Mouse (Mus musculus): ENCODE results near the gene Slc25a3. TPM values are rescaled to one million over a fixed set of nuclear protein-coding genes. Genes with fewer than 3 reads are reported as not detected.

Slc25a3 gene
- polyA plus RNA-seq, 1 experiment from 2014 or later = 1,178 TPM

- no peaks in the 10 kb centered on the region for H3K27me3 ChIP-seq (replicated peaks; ENCODE audit: control insufficient read depth, insufficient read depth, low read length)
- no peak overlapping the region for H3K4me3 ChIP-seq (ENCODE audit: low read depth, low read length)
- peaks cover 52% of the 10 kb centered on the region for H3K36me3 ChIP-seq (ENCODE audit: control insufficient read depth, insufficient read depth)
- no peaks in the 10 kb centered on the region for H3K9me3 ChIP-seq (ENCODE audit: control insufficient read depth)
- H3K27ac ChIP-seq (ENCODE audit: low read depth, low read length) = peak overlapping the region; percentile 79
- 0 out of 2 replicates have a peak, but pooled peaks cover 8% of the 10 kb centered on the region for H3K4me1 ChIP-seq (replicated peaks; ENCODE audit: control insufficient read depth, insufficient read depth, low read length)
- peak; percentile 77 for ATAC-seq
- no peak for TF ChIP-seq CTCF (IDR thresholded peaks at IDR 0.05; ENCODE audit: low read depth)
- 49% methylated on average over 11 of the region's 11 CpGs for WGBS
- no peak overlapping the region for H3K9ac ChIP-seq (ENCODE audit: low read depth, low read length)
- no peak overlapping the region for H3K4me2 ChIP-seq (replicated peaks; ENCODE audit: low read depth)
Measured at GRCm38 (mm10) chr10:91162077-91162476, 38.2 kb upstream of the Slc25a3 start.

- no peak overlapping the region for H3K4me2 ChIP-seq (replicated peaks; ENCODE audit: low read depth)
- H3K9me3 ChIP-seq (ENCODE audit: control insufficient read depth) = no peaks in the 10 kb centered on the region
- no peaks in the 10 kb centered on the region for H3K27me3 ChIP-seq (replicated peaks; ENCODE audit: control insufficient read depth, insufficient read depth, low read length)
- ATAC-seq = 0 out of 2 replicates have a peak, but pooled peaks have one; percentile 14
- H3K27ac ChIP-seq (ENCODE audit: low read depth, low read length) = peak overlapping the region; percentile 71
- no peak overlapping the region for H3K9ac ChIP-seq (ENCODE audit: low read depth, low read length)
- WGBS = 70% methylated on average over 5 of the region's 5 CpGs
- no peak overlapping the region for H3K4me3 ChIP-seq (ENCODE audit: low read depth, low read length)
- H3K36me3 ChIP-seq (ENCODE audit: control insufficient read depth, insufficient read depth) = peaks cover 56% of the 10 kb centered on the region
- TF ChIP-seq CTCF (IDR thresholded peaks at IDR 0.05; ENCODE audit: low read depth) = no peak
- 0 out of 2 replicates have a peak, but pooled peaks cover 8% of the 10 kb centered on the region for H3K4me1 ChIP-seq (replicated peaks; ENCODE audit: control insufficient read depth, insufficient read depth, low read length)
Measured at GRCm38 (mm10) chr10:91161006-91161405, 37.1 kb upstream of the Slc25a3 start.

- ATAC-seq = peak; percentile 71
- peak overlapping the region; percentile 90 for H3K27ac ChIP-seq (ENCODE audit: low read depth, low read length)
- 0 out of 2 replicates have a peak, but pooled peaks cover 8% of the 10 kb centered on the region for H3K4me1 ChIP-seq (replicated peaks; ENCODE audit: control insufficient read depth, insufficient read depth, low read length)
- no peak overlapping the region for H3K4me2 ChIP-seq (replicated peaks; ENCODE audit: low read depth)
- no peaks in the 10 kb centered on the region for H3K27me3 ChIP-seq (replicated peaks; ENCODE audit: control insufficient read depth, insufficient read depth, low read length)
- TF ChIP-seq CTCF (IDR thresholded peaks at IDR 0.05; ENCODE audit: low read depth) = no peak
- 36% methylated on average over 8 of the region's 8 CpGs for WGBS
- H3K4me3 ChIP-seq (ENCODE audit: low read depth, low read length) = no peak overlapping the region
- no peaks in the 10 kb centered on the region for H3K9me3 ChIP-seq (ENCODE audit: control insufficient read depth)
- H3K9ac ChIP-seq (ENCODE audit: low read depth, low read length) = 0 out of 2 replicates have a peak overlapping the region, but pooled peaks have one; percentile 31
- peaks cover 53% of the 10 kb centered on the region for H3K36me3 ChIP-seq (ENCODE audit: control insufficient read depth, insufficient read depth)
Measured at GRCm38 (mm10) chr10:91158442-91158841, 34.6 kb upstream of the Slc25a3 start.

GRCm38 (mm10) chr10:91156338-91156737, 32.5 kb upstream of the Slc25a3 start:
- TF ChIP-seq CTCF (IDR thresholded peaks at IDR 0.05; ENCODE audit: low read depth) = no peak
- peak overlapping the region; percentile 90 for H3K27ac ChIP-seq (ENCODE audit: low read depth, low read length)
- WGBS = 68% methylated on average over 6 of the region's 6 CpGs
- no peak overlapping the region for H3K4me2 ChIP-seq (replicated peaks; ENCODE audit: low read depth)
- H3K9me3 ChIP-seq (ENCODE audit: control insufficient read depth) = no peaks in the 10 kb centered on the region
- no peak overlapping the region for H3K4me3 ChIP-seq (ENCODE audit: low read depth, low read length)
- H3K9ac ChIP-seq (ENCODE audit: low read depth, low read length) = no peak overlapping the region
- no peaks in the 10 kb centered on the region for H3K27me3 ChIP-seq (replicated peaks; ENCODE audit: control insufficient read depth, insufficient read depth, low read length)
- H3K4me1 ChIP-seq (replicated peaks; ENCODE audit: control insufficient read depth, insufficient read depth, low read length) = 0 out of 2 replicates have a peak, but pooled peaks cover 2% of the 10 kb centered on the region
- H3K36me3 ChIP-seq (ENCODE audit: control insufficient read depth, insufficient read depth) = peaks cover 49% of the 10 kb centered on the region
- no peak for ATAC-seq

- no peak overlapping the region for H3K4me2 ChIP-seq (replicated peaks; ENCODE audit: low read depth)
- no peak overlapping the region for H3K4me3 ChIP-seq (ENCODE audit: low read depth, low read length)
- 85% methylated on average over 10 of the region's 10 CpGs for WGBS
- H3K4me1 ChIP-seq (replicated peaks; ENCODE audit: control insufficient read depth, insufficient read depth, low read length) = 0 out of 2 replicates have a peak, but pooled peaks cover 2% of the 10 kb centered on the region
- H3K27me3 ChIP-seq (replicated peaks; ENCODE audit: control insufficient read depth, insufficient read depth, low read length) = no peaks in the 10 kb centered on the region
- H3K9me3 ChIP-seq (ENCODE audit: control insufficient read depth) = no peaks in the 10 kb centered on the region
- no peak for ATAC-seq
- H3K9ac ChIP-seq (ENCODE audit: low read depth, low read length) = no peak overlapping the region
- H3K27ac ChIP-seq (ENCODE audit: low read depth, low read length) = no peak overlapping the region
- no peak for TF ChIP-seq CTCF (IDR thresholded peaks at IDR 0.05; ENCODE audit: low read depth)
- peaks cover 56% of the 10 kb centered on the region for H3K36me3 ChIP-seq (ENCODE audit: control insufficient read depth, insufficient read depth)
Measured at GRCm38 (mm10) chr10:91153894-91154503, 30.1 kb upstream of the Slc25a3 start.

- no peak for TF ChIP-seq CTCF (IDR thresholded peaks at IDR 0.05; ENCODE audit: low read depth)
- H3K9me3 ChIP-seq (ENCODE audit: control insufficient read depth) = no peaks in the 10 kb centered on the region
- H3K27ac ChIP-seq (ENCODE audit: low read depth, low read length) = no peak overlapping the region
- no peaks in the 10 kb centered on the region for H3K4me1 ChIP-seq (replicated peaks; ENCODE audit: control insufficient read depth, insufficient read depth, low read length)
- H3K4me2 ChIP-seq (replicated peaks; ENCODE audit: low read depth) = no peak overlapping the region
- no peak for ATAC-seq
- WGBS = 95% methylated on average over 7 of the region's 7 CpGs
- peaks cover 32% of the 10 kb centered on the region for H3K36me3 ChIP-seq (ENCODE audit: control insufficient read depth, insufficient read depth)
- no peaks in the 10 kb centered on the region for H3K27me3 ChIP-seq (replicated peaks; ENCODE audit: control insufficient read depth, insufficient read depth, low read length)
- no peak overlapping the region for H3K4me3 ChIP-seq (ENCODE audit: low read depth, low read length)
- H3K9ac ChIP-seq (ENCODE audit: low read depth, low read length) = no peak overlapping the region
Measured at GRCm38 (mm10) chr10:91145413-91145812, 21.6 kb upstream of the Slc25a3 start.

Data from intestine, postnatal 0 days (tissue).